Mouse (Mus musculus): ENCODE measurements around the gene Pou5f1. TPM values are rescaled to one million over a fixed set of nuclear protein-coding genes. Genes with fewer than 3 reads are reported as not detected.

The Pou5f1 gene
- total RNA-seq, 4 experiments from 2014 or later: not detected

- no peak for DNase-seq (ENCODE audit: low spot score)
These were observed 7.3 kb downstream of the Pou5f1 start for GRCm38 (mm10) chr17:35512916-35513626.

- peak; percentile 55 for DNase-seq (ENCODE audit: low spot score)
These were observed 8.1 kb downstream of the Pou5f1 start for GRCm38 (mm10) chr17:35513886-35514285.

GRCm38 (mm10) chr17:35514756-35515155 is 8.9 kb downstream of the Pou5f1 start:
- no peak for DNase-seq (ENCODE audit: low spot score)

- peak; percentile 24 for DNase-seq (ENCODE audit: low spot score)
These were observed 10.3 kb downstream of the Pou5f1 start for GRCm38 (mm10) chr17:35515911-35516640.

GRCm38 (mm10) chr17:35516652-35517500 is 11.1 kb downstream of the Pou5f1 start, which contains the start of the genes Tcf19 and Cchcr1:
Gene Tcf19, minus strand, starts transcription at chr17:35516824.
Gene Cchcr1, plus strand, starts transcription at chr17:35517100.
- DNase-seq (ENCODE audit: low spot score): peak; percentile 96

GRCm38 (mm10) chr17:35517526-35517925 is 11.7 kb downstream of the Pou5f1 start:
- DNase-seq (ENCODE audit: low spot score): no peak

- DNase-seq (ENCODE audit: low spot score): no peak
These were observed 18.5 kb downstream of the Pou5f1 start for GRCm38 (mm10) chr17:35524354-35524753.

- no peak for DNase-seq (ENCODE audit: low spot score)
These were observed 20.8 kb downstream of the Pou5f1 start for GRCm38 (mm10) chr17:35526644-35527043.

GRCm38 (mm10) chr17:35532360-35532759 is 26.5 kb downstream of the Pou5f1 start:
- no peak for DNase-seq (ENCODE audit: low spot score)

GRCm38 (mm10) chr17:35532901-35533300 is 27.1 kb downstream of the Pou5f1 start, which contains the start of gene Psors1c2:
Gene Psors1c2, plus strand, starts transcription at chr17:35533201.
- DNase-seq (ENCODE audit: low spot score): no peak

GRCm38 (mm10) chr17:35534343-35534742 is 28.5 kb downstream of the Pou5f1 start:
- DNase-seq (ENCODE audit: low spot score): peak; percentile 67

GRCm38 (mm10) chr17:35537421-35537820 is 31.6 kb downstream of the Pou5f1 start:
- no peak for DNase-seq (ENCODE audit: low spot score)

- no peak for DNase-seq (ENCODE audit: low spot score)
These were observed 32.7 kb downstream of the Pou5f1 start for GRCm38 (mm10) chr17:35538476-35538875.

GRCm38 (mm10) chr17:35539540-35539939 is 33.7 kb downstream of the Pou5f1 start:
- no peak for DNase-seq (ENCODE audit: low spot score)

GRCm38 (mm10) chr17:35542761-35543411 is 37.1 kb downstream of the Pou5f1 start:
- DNase-seq (ENCODE audit: low spot score): no peak

GRCm38 (mm10) chr17:35543412-35543861 is 37.6 kb downstream of the Pou5f1 start:
- no peak for DNase-seq (ENCODE audit: low spot score)

GRCm38 (mm10) chr17:35544001-35544400 is 38.2 kb downstream of the Pou5f1 start:
- no peak for DNase-seq (ENCODE audit: low spot score)

GRCm38 (mm10) chr17:35544680-35545079 is 38.9 kb downstream of the Pou5f1 start:
- peak; percentile 23 for DNase-seq (ENCODE audit: low spot score)

- no peak for DNase-seq (ENCODE audit: low spot score)
These were observed 41.6 kb downstream of the Pou5f1 start for GRCm38 (mm10) chr17:35547465-35547864.

GRCm38 (mm10) chr17:35548636-35549035 is 42.8 kb downstream of the Pou5f1 start:
- no peak for DNase-seq (ENCODE audit: low spot score)

- peak; percentile 79 for DNase-seq (ENCODE audit: low spot score)
These were observed 43.8 kb downstream of the Pou5f1 start for GRCm38 (mm10) chr17:35549437-35550142.
